Mouse (Mus musculus) embryonic facial prominence, embryonic 12.5 days (tissue): ENCODE results near the gene Tmprss9. TPM values are rescaled to one million over a fixed set of nuclear protein-coding genes. Genes with fewer than 3 reads are reported as not detected.

Source experiments
- ATAC-seq: fragments of 200-750 bp; cut with Nextera tagmentation; 2 replicates; pipeline ENCODE4 v1.8.0; 2017; ENCODE audit not compliant: insufficient number of reproducible peaks, insufficient read depth, low FRiP score, low TSS enrichment
- H3K27ac ChIP-seq: fragments of 300-500 bp; sonication (generic); 2 replicates; pipeline ENCODE4 v1.5.1; 2016; ENCODE audit warnings: mild to moderate bottlenecking
- H3K27me3 ChIP-seq: fragments of 300-500 bp; sonication (generic); 2 replicates; pipeline ENCODE4 v1.6.1; 2016; ENCODE audit warnings: mild to moderate bottlenecking, moderate library complexity
- H3K36me3 ChIP-seq: fragments of 300-500 bp; sonication (generic); 2 replicates; pipeline ENCODE4 v1.6.1; 2016; ENCODE audit warnings: mild to moderate bottlenecking
- H3K4me1 ChIP-seq: fragments of 300-500 bp; sonication (generic); 2 replicates; pipeline ENCODE4 v1.6.1; 2016
- H3K4me2 ChIP-seq: fragments of 300-500 bp; sonication (generic); replicated peaks from 2 replicates; pipeline ENCODE4 v1.6.1; 2016; ENCODE audit warnings: mild to moderate bottlenecking, moderate library complexity
- H3K4me3 ChIP-seq: fragments of 300-500 bp; sonication (generic); 2 replicates; pipeline ENCODE4 v1.5.1; 2016; ENCODE audit warnings: mild to moderate bottlenecking
- H3K9ac ChIP-seq: fragments of 300-500 bp; sonication (generic); 2 replicates; pipeline ENCODE4 v1.6.1; 2016; ENCODE audit warnings: mild to moderate bottlenecking, moderate library complexity
- H3K9me3 ChIP-seq: fragments of 300-500 bp; sonication (generic); 2 replicates; pipeline ENCODE4 v1.6.1; 2016; ENCODE audit warnings: mild to moderate bottlenecking, moderate library complexity
- WGBS: fragments of 180-500 bp; shearing (Covaris S2); methylation state at CpG from one replicate; pipeline ENCODE4 v1.1.7; 2016; 5-methylcytosine and 5-hydroxymethylcytosine counted together
- polyA plus RNA-seq: library from polyadenylated mRNA; unstranded; fragments of >200 nt; fragmentation: Nextera tagmentation; extraction: Ambion mirVana; gene quantifications from 2 replicates; pipeline ENCODE4 v1.2.1, GENCODE M21; 2016

Tmprss9 gene
- polyA plus RNA-seq, 1 experiment from 2014 or later: 0.09 TPM

GRCm38 (mm10) chr10:80925472-80925871 is 53.8 kb downstream of the Tmprss9 start:
- 48% methylated on average over 3 of the region's 3 CpGs for WGBS
- no peak for ATAC-seq
- H3K4me1 ChIP-seq: peaks cover 16% of the 10 kb centered on the region; the same call in 1 of the 2 replicates

GRCm38 (mm10) chr10:80928586-80929298 is 57.1 kb downstream of the Tmprss9 start:
- H3K9me3 ChIP-seq: no peaks in the 10 kb centered on the region
- peak overlapping the region; percentile 69 for H3K9ac ChIP-seq
- H3K27ac ChIP-seq: peak overlapping the region; percentile 84
- no peaks in the 10 kb centered on the region for H3K36me3 ChIP-seq
- 0 out of 2 replicates have a peak, but pooled peaks have one; percentile 31 for ATAC-seq
- under 1% methylated on average over 48 of the region's 48 CpGs for WGBS
- peaks cover 31% of the 10 kb centered on the region for H3K27me3 ChIP-seq
- peaks cover 42% of the 10 kb centered on the region for H3K4me1 ChIP-seq
- H3K4me3 ChIP-seq: peak overlapping the region; percentile 59
- H3K4me2 ChIP-seq: peak overlapping the region; percentile 82

More at GRCm38 (mm10) chr10:80925472-80925871, 53.8 kb downstream of the Tmprss9 start:
- Histone ChIP-seq H3K9ac (no peak overlapping the region), H3K27ac (no peak overlapping the region), H3K9me3 (no peaks in the 10 kb centered on the region), H3K36me3 (no peaks in the 10 kb centered on the region), H3K27me3 (no peaks in the 10 kb centered on the region), H3K4me3 (no peak overlapping the region), H3K4me2 (no peak overlapping the region)

GRCm38 (mm10) chr10:80929299-80930226 is 57.9 kb downstream of the Tmprss9 start, which contains the start of gene Gadd45b:
Gene Gadd45b, plus strand, starts transcription at chr10:80930073.
- peak within 1 kb of the TSS; percentile 69 for H3K9ac ChIP-seq
- peaks cover 39% of the 10 kb centered on the region for H3K27me3 ChIP-seq
- no peaks in the 10 kb centered on the region for H3K36me3 ChIP-seq
- peak within 1 kb of the TSS; percentile 84 for H3K27ac ChIP-seq
- WGBS: under 1% methylated on average over 56 of the region's 56 CpGs
- H3K4me3 ChIP-seq: peak within 1 kb of the TSS; percentile 59
- no peaks in the 10 kb centered on the region for H3K9me3 ChIP-seq
- ATAC-seq: peak; percentile 85
- peaks cover 50% of the 10 kb centered on the region for H3K4me1 ChIP-seq
- peak within 1 kb of the TSS; percentile 84 for H3K4me2 ChIP-seq

DNA sequence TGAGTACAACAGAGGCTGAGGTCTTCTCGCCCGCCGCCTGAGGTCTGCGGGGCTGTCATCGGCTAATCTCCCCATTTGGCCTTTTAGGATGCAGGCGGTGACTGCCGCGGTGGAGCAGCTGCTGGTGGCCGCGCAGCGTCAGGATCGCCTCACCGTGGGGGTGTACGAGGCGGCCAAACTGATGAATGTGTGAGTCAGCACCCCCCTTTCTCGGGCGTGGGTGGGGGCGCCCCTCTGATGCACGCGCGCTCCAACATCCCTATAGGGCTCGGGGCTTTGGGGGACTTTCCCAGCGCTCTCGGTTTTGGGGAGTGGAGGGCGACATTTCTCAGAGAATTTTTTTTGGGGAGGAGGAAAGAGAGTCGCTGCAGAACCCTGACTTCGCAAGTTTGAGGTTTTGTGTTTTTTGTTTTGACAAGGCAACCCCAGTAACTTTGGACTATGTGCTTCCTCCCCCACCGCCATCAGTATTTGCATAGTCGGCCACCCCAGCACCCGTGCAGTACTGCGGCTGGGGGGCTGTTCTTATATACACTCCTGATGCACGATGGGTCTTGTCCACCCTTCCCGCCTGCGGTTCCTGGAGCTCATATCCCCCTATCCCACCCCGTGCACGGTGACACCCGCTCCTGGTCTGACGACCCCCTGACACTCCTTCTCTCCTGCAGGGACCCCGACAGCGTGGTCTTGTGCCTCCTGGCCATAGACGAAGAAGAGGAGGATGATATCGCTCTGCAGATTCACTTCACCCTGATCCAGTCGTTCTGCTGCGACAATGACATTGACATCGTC is 58.9 kb downstream of the Tmprss9 start:
- peak overlapping the region; percentile 63 for H3K9ac ChIP-seq
- peaks cover 55% of the 10 kb centered on the region for H3K4me1 ChIP-seq
- 2% methylated on average over 45 of the region's 45 CpGs for WGBS
- peak overlapping the region; percentile 59 for H3K4me3 ChIP-seq
- H3K27ac ChIP-seq: 0 out of 2 replicates have a peak overlapping the region, but pooled peaks have one; percentile 23
- H3K4me2 ChIP-seq: peak overlapping the region; percentile 84
- no peak for ATAC-seq
- no peaks in the 10 kb centered on the region for H3K36me3 ChIP-seq
- peaks cover 42% of the 10 kb centered on the region for H3K27me3 ChIP-seq
- H3K9me3 ChIP-seq: no peaks in the 10 kb centered on the region

- Histone ChIP-seq H3K27ac (no peak overlapping the region), H3K36me3 (no peaks in the 10 kb centered on the region), H3K9ac (peak overlapping the region; percentile 63), H3K4me3 (peak overlapping the region; percentile 59), H3K9me3 (no peaks in the 10 kb centered on the region), H3K27me3 (peaks cover 48% of the 10 kb centered on the region), H3K4me1 (peaks cover 62% of the 10 kb centered on the region), H3K4me2 (peak overlapping the region; percentile 84)
- ATAC-seq: no peak
- WGBS: 3% methylated on average over 14 of the region's 14 CpGs
Measured at GRCm38 (mm10) chr10:80931153-80931671, 59.6 kb downstream of the Tmprss9 start.

DNA sequence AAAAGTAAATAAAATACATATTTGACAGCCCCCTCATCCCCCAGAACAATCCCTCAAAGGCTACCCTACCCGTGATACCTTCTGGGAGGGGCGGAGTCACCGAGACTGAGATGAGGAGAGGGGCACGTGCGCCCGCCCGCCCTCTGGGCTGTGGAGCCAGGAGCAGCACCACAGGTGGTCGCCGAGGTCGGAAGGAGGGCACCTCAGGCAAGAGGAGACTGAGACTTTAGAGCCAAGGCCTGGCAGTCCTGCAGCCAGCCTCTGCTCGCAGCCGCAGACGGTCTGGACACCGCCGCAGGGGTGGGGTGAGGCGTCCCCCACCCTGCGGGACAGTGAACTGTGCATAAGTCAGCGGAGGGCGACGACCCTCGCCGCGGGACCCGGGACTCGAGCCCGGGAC is 60.0 kb downstream of the Tmprss9 start:
- no peaks in the 10 kb centered on the region for H3K36me3 ChIP-seq
- WGBS: under 1% methylated on average over 26 of the region's 26 CpGs
- H3K27ac ChIP-seq: no peak overlapping the region
- peaks cover 49% of the 10 kb centered on the region for H3K27me3 ChIP-seq
- peak overlapping the region; percentile 59 for H3K4me3 ChIP-seq
- H3K9ac ChIP-seq: peak overlapping the region; percentile 63
- peaks cover 66% of the 10 kb centered on the region for H3K4me1 ChIP-seq
- H3K9me3 ChIP-seq: no peaks in the 10 kb centered on the region
- ATAC-seq: no peak
- H3K4me2 ChIP-seq: peak overlapping the region; percentile 84

GRCm38 (mm10) chr10:80932206-80932605 is 60.6 kb downstream of the Tmprss9 start:
- H3K4me1 ChIP-seq: peaks cover 72% of the 10 kb centered on the region
- H3K9ac ChIP-seq: 0 out of 2 replicates have a peak overlapping the region, but pooled peaks have one; percentile 12
- ATAC-seq: no peak
- no peak overlapping the region for H3K27ac ChIP-seq
- H3K36me3 ChIP-seq: no peaks in the 10 kb centered on the region
- H3K4me2 ChIP-seq: peak overlapping the region; percentile 84
- H3K9me3 ChIP-seq: no peaks in the 10 kb centered on the region
- WGBS: under 1% methylated on average over 20 of the region's 20 CpGs
- H3K4me3 ChIP-seq: peak overlapping the region; percentile 59
- H3K27me3 ChIP-seq: peaks cover 49% of the 10 kb centered on the region

DNA sequence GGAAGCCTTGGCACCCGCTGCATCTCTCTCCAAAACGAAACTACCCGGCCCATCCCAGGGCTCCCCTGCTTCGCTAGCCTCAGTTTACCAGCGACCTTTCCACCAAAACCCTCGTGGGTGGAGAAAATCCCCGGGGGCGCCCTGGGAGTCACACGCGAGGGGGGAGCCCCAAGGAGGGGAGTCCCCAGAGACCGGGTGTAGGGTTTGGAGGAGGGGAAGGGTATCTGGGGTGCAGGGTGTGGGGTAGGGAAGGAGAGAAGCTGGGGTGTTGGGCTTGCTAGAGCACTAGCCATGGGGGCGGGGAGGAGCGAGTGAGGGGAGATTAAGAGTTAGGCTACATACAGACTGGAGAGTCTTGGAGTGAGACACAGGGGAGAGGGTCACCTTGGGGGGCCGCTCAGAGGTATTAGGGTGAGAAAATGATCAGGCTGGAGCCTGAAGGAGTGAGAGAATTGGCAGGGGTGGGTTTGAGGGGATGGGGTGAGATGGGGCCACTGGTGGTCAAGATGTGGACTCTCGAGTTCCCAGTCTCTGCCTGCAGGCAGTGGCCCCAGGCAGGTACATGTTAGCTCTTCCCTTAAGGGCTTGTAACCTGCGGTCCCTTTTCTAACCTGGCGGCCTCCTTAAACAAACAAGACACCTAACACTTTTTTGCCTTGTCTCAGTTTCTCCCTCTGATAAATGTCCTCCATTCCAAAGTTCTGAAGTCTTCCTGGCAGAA is 61.2 kb downstream of the Tmprss9 start:
- no peak for ATAC-seq
- Histone ChIP-seq H3K36me3 (no peaks in the 10 kb centered on the region), H3K9ac (peak overlapping the region; percentile 10; the same call in 1 of the 2 replicates), H3K27me3 (peaks cover 49% of the 10 kb centered on the region), H3K27ac (no peak overlapping the region), H3K4me3 (peak overlapping the region; percentile 59), H3K9me3 (no peaks in the 10 kb centered on the region), H3K4me2 (peak overlapping the region; percentile 84), H3K4me1 (peaks cover 78% of the 10 kb centered on the region)
- 2% methylated on average over 17 of the region's 17 CpGs for WGBS

DNA sequence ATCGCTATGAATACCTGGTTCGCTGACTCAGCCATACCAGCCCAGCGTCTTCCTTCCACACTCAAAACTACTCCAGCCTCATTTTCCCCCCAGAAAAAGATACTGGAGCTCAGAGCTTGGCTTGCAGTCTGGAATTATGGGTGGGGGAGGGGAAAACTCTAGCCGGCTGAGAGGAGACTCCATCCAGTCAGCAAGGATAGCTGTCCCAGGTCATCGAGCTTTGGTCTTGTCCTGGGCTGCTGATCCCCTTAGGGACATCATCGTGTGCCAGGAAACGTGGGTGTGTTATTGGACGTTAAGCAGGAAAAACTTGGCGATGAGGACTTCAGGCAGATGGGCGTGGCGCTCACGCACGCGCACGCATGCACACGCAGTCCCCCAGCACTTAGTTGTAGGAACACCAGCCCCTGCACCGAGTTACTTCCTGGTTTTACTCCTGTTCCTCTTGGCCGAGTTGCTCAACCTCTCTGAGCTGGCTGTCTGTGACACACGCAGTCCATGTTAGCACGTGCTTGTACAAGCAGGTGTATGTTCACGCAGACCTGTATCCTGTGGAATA is 61.9 kb downstream of the Tmprss9 start:
- no peaks in the 10 kb centered on the region for H3K36me3 ChIP-seq
- H3K27ac ChIP-seq: no peak overlapping the region
- WGBS: 2% methylated on average over 21 of the region's 21 CpGs
- H3K9me3 ChIP-seq: no peaks in the 10 kb centered on the region
- H3K4me3 ChIP-seq: peak overlapping the region; percentile 59
- peak overlapping the region; percentile 84 for H3K4me2 ChIP-seq
- H3K9ac ChIP-seq: no peak overlapping the region
- H3K4me1 ChIP-seq: peaks cover 85% of the 10 kb centered on the region
- peaks cover 49% of the 10 kb centered on the region for H3K27me3 ChIP-seq
- ATAC-seq: no peak
